Mouse (Mus musculus): ENCODE measurements around the gene Stom. TPM values are rescaled to one million over a fixed set of nuclear protein-coding genes. Genes with fewer than 3 reads are reported as not detected.

Gene Stom
- total RNA-seq (2021), result 10 to 100 TPM; 18.4 to 20.7 TPM
- long read RNA-seq, experiment 1, partial matches to known transcripts, result 5 of 8 reads
- long read RNA-seq, experiment 1, other reads (novel, unspliced or antisense), result 0 of 8 reads
- long read RNA-seq, experiment 2, partial matches to known transcripts, result 0 of 7 reads
- long read RNA-seq, experiment 2, other reads (novel, unspliced or antisense), result 4 of 7 reads

DNA sequence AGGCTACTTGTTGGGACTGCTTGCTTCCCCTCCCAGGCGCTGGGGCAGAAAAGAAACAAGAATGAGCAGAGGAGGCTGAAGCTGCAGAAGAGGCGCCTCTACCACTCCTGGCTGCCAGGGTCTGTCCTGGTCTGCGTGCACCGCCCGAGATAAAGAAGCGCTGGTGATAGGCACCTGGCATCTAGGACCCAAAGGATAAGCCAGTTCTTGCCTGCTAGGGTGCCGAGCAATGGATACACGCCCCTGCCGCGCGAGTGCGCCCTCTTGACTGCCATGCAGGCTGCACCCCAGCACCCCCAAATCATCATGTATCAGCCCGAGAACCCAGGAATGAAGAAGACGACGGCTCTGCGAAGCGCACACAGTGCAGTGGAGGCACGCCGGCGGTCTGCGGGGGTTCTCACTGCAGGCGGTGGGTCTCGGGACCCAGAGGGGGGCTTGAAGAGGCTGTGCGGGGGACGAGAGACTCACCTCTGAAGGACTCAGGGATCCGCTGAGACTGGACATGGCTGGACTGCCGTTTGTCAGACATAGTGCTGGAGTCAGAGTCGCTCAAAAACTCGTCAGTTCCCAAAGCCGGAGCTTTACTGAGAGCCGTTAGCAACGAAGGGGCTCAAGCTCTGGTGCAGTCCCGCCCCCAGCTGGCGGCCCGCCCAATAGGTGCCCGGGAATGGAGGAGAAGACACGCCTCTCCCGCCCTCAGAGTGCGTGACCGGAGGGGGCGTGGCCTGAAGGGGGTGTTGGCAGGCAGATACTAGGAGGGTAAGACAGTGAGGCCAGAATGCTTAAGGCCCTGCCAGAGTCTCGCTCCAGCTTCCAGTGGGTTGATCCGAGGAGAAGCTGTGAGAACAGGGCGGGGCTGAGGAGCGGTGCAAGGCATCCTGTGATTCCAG, at the start of gene Stom:
Gene Stom, minus strand, starts transcription at position 589 of the 893 bp plus-strand sequence.
- DNase-seq, result peak; percentile 100
- intact Hi-C loops (cut with DNase I), result no loop called here

DNA sequence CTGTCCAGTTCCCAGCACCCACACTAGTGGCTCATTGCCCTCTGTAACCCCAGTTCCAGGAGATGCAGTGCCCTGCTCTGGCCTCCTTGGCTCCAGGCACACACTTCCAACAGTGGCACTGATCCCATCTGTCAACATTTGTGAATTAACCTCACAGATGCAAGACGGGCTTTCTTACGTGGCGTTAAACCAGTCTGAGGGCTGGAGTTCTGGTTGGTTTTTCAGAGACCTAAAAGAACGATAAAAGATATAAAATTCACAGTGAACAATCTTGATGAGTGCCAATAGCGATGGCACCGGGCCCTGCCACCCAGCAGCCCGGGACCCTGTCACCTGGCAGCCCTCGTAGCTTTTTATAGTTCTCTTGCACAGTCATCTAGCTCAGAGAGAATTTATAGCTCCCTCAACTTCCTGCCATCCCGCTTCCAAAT, 48.7 kb upstream of the Stom start:
- intact Hi-C loops (cut with DNase I), result no loop called here
- DNase-seq, result peak in 1 of 2 experiments; percentile 17

DNA sequence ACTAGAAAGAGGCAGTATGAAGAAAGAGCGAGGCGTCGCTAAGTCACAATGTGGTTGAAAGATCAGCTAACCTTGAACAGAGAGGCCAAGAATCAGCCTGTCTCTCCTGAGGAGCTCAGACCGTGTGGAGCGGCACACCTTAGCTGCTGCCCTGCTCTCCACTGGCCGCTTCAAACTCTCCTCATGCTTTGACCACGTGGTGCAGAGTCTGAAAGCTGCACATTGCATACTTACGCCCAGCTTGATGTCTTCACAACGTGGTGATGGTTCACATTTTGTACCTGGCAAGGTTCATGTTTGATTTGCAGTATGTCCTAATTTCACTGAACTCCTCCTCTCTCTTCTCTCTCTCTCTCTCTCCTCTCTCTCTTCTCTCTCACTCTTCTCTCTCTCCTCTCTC, 42.5 kb upstream of the Stom start:
- DNase-seq, result no peak
- intact Hi-C loops (cut with DNase I), result no loop called here

DNA sequence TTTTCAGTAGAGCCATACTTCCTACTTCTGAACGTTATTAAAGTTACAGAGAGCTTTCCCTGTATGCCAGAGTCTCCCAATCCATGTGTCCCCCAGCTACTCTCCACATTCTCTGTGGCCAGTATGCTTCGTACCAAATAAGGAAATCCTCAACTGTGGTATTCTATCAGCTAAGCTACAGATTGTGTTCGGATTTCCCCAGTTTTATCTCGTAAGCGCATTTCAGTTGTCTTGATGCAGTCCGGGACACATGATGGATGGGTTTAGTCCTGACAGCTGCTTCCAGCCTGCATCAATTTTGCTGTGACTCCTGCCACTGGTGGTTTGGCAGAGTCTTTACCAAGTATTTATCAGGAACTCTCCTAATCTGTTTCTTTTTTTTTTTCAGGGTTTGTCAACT, 40.8 kb upstream of the Stom start:
- DNase-seq, result no peak
- intact Hi-C loops (cut with DNase I), result no loop called here

DNA sequence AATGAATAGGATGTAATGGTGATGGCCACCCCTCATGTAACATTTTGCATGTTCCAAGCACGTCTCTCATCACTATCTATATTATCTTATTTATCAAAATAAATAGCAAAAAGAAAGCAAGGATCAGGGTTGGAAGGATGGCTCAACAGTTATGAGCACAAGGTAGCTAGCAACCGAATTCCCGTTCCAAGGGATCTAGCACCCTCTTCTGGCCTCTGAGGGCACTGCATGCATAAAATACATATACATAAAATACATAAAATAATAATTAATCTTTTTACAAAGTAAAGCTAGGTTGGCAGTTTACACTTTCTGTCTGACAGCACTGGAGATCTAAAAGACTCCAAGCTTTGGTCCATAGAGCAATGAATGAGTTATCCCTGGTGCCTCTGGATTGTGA, 36.2 kb upstream of the Stom start:
- intact Hi-C loops (cut with DNase I), result no loop called here
- DNase-seq, result no peak

DNA sequence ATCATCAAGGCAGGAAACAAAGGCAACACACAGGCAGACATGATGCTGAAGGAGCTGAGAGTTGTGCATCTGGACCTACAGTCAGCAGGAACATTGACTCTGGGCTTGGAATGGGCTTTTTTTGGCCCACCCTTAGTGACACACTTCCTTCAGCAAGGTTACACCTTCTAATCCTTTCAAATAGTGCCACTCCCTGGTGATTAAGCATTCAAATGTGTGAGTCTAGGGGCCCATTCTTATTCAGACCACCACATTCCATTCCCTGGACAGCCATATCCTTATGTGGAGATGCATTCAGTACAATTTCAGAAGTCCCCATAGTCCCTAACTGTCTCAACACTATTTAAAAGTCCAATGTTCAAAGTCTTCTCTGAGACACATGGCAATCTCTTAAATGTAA, 33.9 kb upstream of the Stom start:
- intact Hi-C loops (cut with DNase I), result no loop called here
- DNase-seq, result no peak

DNA sequence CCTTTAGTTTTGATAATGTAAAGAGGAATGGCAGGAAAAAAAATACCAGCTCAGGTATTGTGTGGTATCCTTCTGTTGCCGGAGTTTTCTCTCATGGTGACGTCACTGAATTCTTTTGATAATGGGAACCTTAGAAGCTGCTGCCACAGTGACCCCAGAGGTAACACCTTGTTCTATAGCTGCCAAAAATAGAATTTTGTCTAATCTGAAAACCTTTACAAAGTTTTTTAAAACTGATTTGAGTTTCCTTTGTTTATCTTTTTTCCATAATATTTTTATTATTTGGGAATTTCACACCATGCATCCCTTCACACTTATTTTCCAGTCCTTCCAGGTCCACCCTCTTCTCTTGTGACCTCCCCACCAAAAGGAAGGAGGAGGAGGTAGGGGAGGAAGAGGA, 30.9 kb upstream of the Stom start, which contains the start of gene 4930568D16Rik:
Gene 4930568D16Rik, minus strand, starts transcription at position 101 of the 400 bp plus-strand sequence.
- intact Hi-C loops (cut with DNase I), result no loop called here
- DNase-seq, result no peak

DNA sequence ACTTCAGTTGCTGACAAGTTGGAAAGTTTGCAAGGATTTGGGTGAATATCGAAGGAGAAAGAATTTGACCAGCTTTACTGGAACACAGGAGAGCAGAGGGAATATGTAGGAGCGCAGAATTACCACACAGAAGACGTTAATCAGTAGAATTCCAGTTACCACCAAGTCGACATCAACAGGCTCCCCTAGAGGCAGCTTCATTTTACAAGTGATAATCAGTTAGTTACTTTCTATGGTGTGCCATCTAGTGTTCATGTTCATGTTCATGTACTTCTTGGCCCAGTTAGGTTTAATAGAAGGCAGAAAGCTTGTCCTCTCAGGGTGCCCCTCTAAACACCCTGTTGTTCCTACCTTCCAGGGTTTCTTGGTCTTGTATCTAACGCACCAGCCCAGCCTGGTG, 12.4 kb upstream of the Stom start:
- DNase-seq, result no peak
- intact Hi-C loops (cut with DNase I), result loop anchor here (2.0 to 5.0 kb wide), 2 partner anchors 48 to 50 kb away; partner anchors contain the start of gene 4930402F06Rik

DNA sequence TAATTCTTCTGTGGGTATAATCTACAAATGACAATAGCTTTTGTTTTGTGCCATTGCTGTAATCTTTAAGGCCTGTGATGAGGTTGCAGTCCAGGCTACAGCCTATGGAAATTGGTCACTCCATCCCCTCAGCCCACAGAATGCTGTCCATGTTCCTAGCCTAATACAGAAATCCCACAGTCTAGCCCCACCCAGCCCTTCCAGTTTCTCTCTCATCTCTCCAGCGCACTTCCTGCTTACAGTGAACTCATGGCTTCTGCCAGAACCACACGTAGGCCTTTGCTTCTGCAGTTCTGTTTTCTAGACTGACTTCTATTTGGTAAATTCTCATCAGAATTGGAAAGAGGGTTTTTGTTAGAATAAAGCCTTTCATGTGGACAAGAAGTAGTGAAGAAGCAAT, 9.2 kb upstream of the Stom start:
- intact Hi-C loops (cut with DNase I), result loop anchor here (5.0 kb wide), 1 partner anchor 51 kb away; the partner anchor contains the start of gene 4930402F06Rik
- DNase-seq, result no peak

DNA sequence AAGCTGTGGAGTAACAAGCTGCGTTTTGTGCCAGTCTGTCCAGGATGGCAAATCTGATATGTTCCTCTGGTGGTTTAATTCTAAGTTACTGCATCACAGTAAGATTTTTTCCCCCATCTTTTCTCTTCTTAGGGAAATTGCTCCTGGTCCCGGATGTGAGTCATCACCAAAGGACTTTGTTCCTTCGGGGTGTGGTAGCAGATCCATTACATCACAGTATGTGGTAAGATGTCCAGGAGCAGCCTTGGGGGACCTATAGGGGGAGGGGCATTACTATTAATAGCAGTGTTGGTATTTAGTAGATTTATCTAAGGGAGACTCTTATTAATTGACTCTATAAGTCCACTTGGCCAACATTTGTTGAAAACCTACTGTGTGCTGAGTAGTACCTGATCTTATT, 5.8 kb upstream of the Stom start:
- no peak for DNase-seq
- intact Hi-C loops (cut with DNase I), result no loop called here

DNA sequence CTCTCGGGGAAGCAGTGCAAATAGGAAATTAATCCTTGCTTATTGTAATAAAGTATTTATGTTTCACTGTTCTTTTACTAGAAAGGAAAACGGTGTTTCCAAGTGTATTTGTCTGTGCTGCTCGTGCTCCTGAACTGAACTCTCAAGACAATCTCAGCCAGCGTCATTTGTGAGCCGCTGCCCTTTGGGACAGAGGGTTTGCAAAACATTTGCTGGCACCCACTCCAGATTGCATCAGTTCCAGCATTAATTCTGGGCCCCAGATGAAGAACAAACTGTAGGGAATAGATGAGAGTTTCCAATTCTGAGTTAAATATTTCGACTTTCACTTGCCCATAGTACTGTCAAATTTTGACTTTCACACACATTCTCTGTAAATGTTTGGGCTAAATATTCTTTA, 1.9 kb upstream of the Stom start:
- DNase-seq, result peak in 1 of 2 experiments; percentile 49
- intact Hi-C loops (cut with DNase I), result no loop called here

DNA sequence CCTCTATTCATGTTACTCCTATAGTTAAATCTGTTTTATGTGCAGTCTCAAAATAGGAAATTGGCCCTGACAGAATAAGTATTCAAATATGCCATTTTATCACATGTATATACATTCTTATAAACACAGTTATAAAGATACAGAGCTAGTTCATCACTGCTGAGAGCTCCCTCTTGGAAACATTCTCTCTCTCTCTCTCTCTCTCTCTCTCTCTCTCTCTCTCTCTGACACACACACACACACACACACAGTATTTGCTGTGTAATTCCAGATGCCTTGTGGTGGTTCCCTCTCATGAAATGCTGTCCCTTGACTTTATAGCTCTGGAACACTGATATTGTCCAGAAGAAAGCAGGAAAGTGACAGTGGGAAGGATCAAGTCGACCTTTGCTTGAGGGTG, 1.3 kb upstream of the Stom start:
- intact Hi-C loops (cut with DNase I), result no loop called here
- DNase-seq, result no peak

DNA sequence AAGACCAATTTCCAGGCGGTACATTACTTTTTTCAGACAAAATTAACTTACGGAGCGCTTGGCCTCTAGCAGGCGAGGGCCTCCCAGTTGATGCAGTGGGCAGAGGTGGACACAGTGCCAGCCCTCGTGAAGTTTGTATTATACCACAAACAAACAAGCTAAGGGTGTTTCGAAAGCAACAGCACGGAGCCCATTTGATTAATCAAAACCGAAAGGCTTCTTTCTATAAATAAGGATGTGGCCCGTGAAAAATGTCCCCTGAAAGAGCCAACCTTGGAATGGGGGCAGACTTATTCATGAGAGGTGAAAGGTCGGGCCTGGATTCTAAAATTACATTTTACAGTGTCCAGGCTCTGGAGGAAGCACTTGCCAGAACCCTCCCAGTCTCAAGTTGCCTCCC, 643 bp upstream of the Stom start:
- intact Hi-C loops (cut with DNase I), result no loop called here
- peak in 1 of 2 experiments; percentile 28 for DNase-seq

DNA sequence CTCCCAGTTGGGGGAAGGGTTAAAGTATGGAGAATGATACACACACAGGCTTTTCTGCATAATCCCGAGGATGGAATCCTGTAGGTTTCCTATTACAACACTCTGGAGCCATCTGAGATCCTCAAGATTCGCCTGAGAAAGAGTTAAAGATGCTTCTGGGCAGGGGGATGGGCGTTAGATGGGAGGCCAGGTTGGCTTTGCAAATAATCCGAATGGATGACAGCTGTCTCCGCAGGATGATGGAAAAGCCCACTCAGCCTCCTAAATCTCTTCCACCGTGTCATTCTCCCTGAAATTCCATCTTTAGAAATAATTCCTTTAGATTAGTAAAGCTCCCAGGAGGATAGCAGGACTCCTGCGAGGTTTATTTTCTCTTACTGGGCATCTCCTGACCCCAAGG, 1.2 kb downstream of the Stom start:
- no peak for DNase-seq
- intact Hi-C loops (cut with DNase I), result no loop called here

DNA sequence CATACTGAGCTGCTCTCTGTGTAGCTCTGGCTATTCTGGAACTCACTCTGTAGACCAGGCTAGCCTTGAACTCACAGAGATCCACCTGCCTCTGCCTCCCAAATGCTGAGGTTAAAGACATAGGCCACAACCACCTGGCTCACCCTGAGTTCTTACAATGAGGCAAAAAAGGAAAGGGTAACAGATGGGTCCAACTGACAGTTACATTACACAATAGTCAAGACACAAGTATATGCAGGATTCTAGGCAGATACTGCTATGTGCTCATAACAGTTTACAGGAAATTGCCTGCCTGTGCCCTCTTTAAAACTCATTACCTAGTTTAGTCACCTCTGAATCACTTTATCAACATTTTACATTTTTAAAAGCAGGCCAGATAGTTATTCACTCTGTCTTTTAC, 3.1 kb downstream of the Stom start:
- intact Hi-C loops (cut with DNase I), result no loop called here
- DNase-seq, result no peak

DNA sequence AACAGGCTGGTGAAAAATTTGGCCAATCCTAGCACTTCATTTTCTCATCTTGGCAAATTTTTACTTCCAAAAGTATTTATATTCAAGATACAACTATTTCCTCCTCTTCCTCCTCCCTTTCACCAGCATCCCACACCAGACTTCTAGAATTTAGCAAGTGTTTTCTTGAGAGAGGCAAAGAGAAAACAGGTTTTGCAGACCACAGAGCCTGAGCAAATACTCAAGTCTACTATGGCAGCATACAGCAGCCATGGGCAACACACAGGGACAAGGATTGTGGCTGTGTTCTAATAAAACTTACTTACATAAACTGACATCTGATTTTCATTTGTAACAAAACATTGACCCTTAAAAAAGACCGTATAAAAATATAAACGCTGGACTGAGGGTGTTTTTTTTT, 5.6 kb downstream of the Stom start:
- DNase-seq, result no peak
- intact Hi-C loops (cut with DNase I), result no loop called here

DNA sequence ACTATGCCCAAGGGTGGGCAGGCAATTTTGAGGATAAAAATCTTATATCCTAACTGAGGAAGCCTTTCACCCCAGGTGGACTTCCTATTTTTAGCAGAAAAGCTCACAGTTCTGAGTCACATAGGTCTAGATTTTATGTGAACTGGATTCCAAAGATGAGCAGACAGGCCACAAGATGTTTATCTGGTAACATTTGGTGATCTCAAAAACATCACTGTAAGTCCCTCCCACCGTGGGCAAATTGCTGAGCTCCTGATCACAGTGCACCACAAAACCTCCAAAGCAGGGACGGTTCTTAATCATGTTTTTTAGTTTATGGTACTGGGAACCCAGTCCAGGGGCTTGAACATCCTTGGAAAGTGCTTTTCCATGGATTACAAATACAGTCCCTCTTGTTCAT, 7.7 kb downstream of the Stom start:
- no peak for DNase-seq
- intact Hi-C loops (cut with DNase I), result no loop called here

DNA sequence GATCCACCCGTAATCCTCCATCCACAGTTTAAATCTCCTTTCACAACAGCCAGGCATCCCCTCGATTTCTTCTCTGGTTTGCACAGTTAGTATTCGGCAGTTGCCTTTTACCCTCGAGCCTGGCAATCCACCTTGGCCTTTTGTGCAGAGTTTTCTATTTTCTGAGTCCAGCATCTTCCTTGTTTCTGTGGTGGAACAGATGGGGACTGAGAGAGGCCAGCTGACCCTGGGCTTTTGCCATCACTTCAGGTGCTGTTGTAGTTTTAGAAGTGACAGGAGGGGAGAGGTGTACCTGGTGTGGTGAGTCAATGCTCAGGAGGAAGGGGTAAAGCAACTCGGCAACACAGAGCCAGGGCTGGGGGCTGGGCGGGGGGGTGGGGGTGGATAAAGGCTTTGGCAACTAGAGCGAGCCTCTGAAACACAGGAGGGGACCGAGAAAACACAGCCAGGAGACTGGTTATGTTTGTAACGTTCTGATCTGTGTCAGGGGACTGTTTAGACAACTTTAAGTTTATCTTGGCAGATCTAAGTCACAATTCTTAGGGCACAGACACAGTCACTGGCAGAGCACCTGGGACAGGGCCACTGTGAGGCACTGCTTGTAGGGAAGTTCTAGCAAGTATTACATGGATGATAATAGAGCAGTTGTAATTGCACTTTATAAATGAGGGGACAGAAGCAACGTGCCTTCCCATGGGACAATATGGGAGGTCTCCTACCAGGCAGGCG, 8.5 kb downstream of the Stom start:
- DNase-seq, result no peak
- intact Hi-C loops (cut with DNase I), result no loop called here

DNA sequence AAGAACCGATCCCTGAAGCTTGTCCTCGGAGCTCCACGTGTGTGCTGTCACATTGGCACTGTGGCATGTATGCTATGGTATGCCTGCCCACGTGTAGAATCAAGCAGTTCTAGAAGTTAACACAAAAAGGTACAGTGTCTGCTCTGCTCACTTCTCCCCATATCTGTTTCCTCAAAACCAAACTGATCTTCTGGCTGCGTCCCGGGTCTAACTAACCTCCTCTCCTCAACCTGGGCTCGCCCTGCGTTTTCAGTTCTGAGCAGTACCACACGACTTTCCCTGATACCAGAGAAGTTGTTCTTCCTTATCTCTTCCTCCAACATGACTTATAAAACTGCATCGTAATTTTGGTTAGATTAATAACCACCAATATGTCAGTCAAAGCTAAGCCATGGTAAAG, 9.2 kb downstream of the Stom start:
- no peak for DNase-seq
- intact Hi-C loops (cut with DNase I), result no loop called here

DNA sequence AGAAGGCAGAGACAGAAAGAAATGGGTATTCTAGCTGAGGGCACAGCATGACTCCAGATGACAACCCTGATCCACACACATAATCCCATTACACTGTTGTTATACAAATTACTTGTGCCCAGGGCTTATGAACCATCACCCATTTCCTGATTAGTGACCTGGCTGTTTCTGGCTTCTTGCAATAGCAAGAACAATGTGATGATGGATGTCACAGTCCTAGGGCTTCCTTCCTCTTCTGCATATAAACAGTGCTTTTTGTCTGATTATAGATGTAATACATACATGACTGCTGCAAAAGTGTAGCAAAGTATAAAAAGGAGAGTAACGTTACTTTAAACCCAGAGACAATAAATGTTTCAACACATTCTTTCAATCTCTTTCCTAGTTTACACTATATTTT, 9.8 kb downstream of the Stom start:
- intact Hi-C loops (cut with DNase I), result no loop called here
- no peak for DNase-seq

DNA sequence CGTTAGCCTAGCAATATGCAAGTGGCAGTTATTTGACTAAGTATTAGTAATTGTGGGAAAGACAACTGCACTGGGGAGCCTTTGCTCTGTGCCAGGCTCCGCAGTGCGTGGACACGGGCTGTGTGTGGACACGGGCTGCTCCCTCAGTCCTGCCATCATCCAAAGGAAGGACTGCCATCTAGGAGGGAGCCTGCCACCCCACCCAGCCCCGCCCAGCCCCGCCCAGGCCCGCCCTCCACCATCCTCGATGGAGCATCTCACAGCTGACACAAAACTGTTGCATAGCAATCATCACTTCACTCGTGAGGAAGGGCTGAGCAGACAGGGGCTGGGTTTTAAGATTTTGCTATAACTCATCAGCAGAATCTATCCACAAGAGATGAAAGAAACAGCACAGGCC, 10.8 kb downstream of the Stom start:
- intact Hi-C loops (cut with DNase I), result no loop called here
- DNase-seq, result no peak
